Mouse (Mus musculus): ENCODE data around the gene Sp6. TPM values are rescaled to one million over a fixed set of nuclear protein-coding genes. Genes with fewer than 3 reads are reported as not detected.

Sp6 gene
- total and polyA plus RNA-seq, 3 experiments, result 0.11 to 0.21 (median 0.21) TPM

DNA sequence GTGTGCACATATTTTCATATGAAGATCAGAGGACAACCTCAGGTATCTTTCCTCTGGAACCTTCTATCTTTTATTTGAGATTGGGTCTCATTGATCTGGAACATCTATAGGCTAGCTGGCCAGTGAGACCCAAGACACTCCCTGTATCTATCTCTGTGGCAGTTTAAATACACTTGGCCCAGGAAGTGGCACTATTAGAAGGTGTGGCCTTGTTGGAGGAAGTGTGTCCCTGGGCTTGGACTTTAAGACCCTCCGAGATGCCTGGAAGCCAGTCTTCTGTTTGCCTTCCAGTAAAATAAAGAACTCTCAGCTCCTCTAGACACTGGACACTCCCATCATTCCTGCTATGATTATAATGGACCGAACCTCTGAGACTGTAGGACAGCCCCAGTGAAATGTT, 56.6 kb downstream of the Sp6 start:
- no peak overlapping the region for H3K4me3 ChIP-seq
- H3K36me3 ChIP-seq (ENCODE audit: control insufficient read depth, insufficient read depth, low read length), result no peaks in the 10 kb centered on the region
- no peaks in the 10 kb centered on the region for H3K27me3 ChIP-seq (ENCODE audit: control insufficient read depth, insufficient read depth, low read length)
- no peaks in the 10 kb centered on the region for H3K4me1 ChIP-seq (ENCODE audit: control insufficient read depth, insufficient read depth, low read length)
- H3K27ac ChIP-seq, result no peak overlapping the region
- DNase-seq, result no peak
- 81% methylated on average over 2 of the region's 2 CpGs for whole genome bisulfite sequencing
- intact Hi-C loops (cut with DNase I), result loop anchor here (10.0 kb wide), 1 partner anchor 265 kb away; no protein-coding TSS in a partner anchor
- no peak overlapping the region for H3K9ac ChIP-seq (ENCODE audit: low read depth, low read length)
- TF ChIP-seq POLR2A (IDR thresholded peaks at IDR 0.05; ENCODE audit: insufficient read depth, low read depth, low read length) (no peak), CTCF (IDR thresholded peaks at IDR 0.05) (no peak), EP300 (IDR thresholded peaks at IDR 0.05; ENCODE audit: insufficient read depth, low read depth, low read length) (no peak)
- no peaks in the 10 kb centered on the region for H3K79me2 ChIP-seq (replicated peaks; ENCODE audit: control insufficient read depth, insufficient read depth, low read length)

DNA sequence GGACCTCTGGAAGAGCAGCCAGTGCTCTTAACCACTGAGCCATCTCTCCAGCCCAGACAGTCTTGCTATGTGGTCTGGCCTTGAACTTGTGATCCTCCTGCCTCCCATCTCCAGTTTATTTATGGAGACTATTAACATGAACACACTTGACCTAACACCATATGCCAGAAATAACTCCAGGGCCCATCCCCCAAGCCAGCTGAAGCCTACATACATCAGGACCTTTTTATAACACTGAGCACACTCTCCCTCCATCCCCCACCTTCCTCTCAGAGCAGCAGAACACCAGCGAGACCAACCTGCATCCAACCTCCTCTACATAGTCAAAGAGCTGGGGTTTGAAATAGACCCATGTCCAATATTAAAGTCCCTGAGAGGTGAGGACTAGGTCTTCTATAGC, 57.9 kb downstream of the Sp6 start:
- intact Hi-C loops (cut with DNase I), result loop anchor here (10.0 kb wide), 1 partner anchor 264 kb away; no protein-coding TSS in a partner anchor
- TF ChIP-seq POLR2A (IDR thresholded peaks at IDR 0.05; ENCODE audit: insufficient read depth, low read depth, low read length), result no peak
- no peak for TF ChIP-seq CTCF (IDR thresholded peaks at IDR 0.05)
- TF ChIP-seq EP300 (IDR thresholded peaks at IDR 0.05; ENCODE audit: insufficient read depth, low read depth, low read length), result no peak
- H3K36me3 ChIP-seq (ENCODE audit: control insufficient read depth, insufficient read depth, low read length), result no peaks in the 10 kb centered on the region
- DNase-seq, result peak; percentile 17 to 40
- no peaks in the 10 kb centered on the region for H3K27me3 ChIP-seq (ENCODE audit: control insufficient read depth, insufficient read depth, low read length)
- whole genome bisulfite sequencing, result 29% methylated on average over 1 of the region's 1 CpGs
- no peaks in the 10 kb centered on the region for H3K4me1 ChIP-seq (ENCODE audit: control insufficient read depth, insufficient read depth, low read length)
- no peak overlapping the region for H3K27ac ChIP-seq
- no peaks in the 10 kb centered on the region for H3K79me2 ChIP-seq (replicated peaks; ENCODE audit: control insufficient read depth, insufficient read depth, low read length)
- no peak overlapping the region for H3K4me3 ChIP-seq
- H3K9ac ChIP-seq (ENCODE audit: low read depth, low read length), result no peak overlapping the region

DNA sequence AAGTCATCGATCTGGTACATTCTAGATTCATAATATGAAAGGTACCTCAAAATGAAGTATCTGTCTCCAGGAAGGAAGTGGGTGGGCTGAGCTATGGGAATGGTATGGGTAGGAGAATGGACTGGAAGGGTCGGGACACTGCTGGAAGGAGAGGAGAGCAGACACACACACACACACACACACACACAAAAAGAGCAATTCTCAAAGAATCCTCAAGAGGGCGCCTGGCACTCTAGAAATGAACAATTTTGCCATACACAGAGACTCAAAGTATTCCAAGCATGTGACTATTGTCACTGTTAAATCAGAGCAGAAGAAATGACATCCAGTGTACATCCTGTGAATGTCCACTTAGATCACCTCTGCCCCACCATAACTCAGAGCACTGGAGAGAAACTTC, 59.3 kb downstream of the Sp6 start:
- Histone ChIP-seq H3K79me2 (replicated peaks; ENCODE audit: control insufficient read depth, insufficient read depth, low read length) (no peaks in the 10 kb centered on the region), H3K36me3 (ENCODE audit: control insufficient read depth, insufficient read depth, low read length) (no peaks in the 10 kb centered on the region), H3K4me1 (ENCODE audit: control insufficient read depth, insufficient read depth, low read length) (no peaks in the 10 kb centered on the region), H3K27me3 (ENCODE audit: control insufficient read depth, insufficient read depth, low read length) (no peaks in the 10 kb centered on the region), H3K4me3 (no peak overlapping the region), H3K27ac (no peak overlapping the region), H3K9ac (ENCODE audit: low read depth, low read length) (no peak overlapping the region)
- intact Hi-C loops (cut with DNase I), result loop anchor here (1.0 to 10.0 kb wide), 2 partner anchors 106 to 262 kb away; no protein-coding TSS in a partner anchor
- peak in 1 of 2 experiments; percentile 22 for DNase-seq
- TF ChIP-seq POLR2A (IDR thresholded peaks at IDR 0.05; ENCODE audit: insufficient read depth, low read depth, low read length), result no peak
- TF ChIP-seq CTCF (IDR thresholded peaks at IDR 0.05), result peak; percentile 73
- WGBS, result 24% methylated on average over 3 of the region's 3 CpGs

DNA sequence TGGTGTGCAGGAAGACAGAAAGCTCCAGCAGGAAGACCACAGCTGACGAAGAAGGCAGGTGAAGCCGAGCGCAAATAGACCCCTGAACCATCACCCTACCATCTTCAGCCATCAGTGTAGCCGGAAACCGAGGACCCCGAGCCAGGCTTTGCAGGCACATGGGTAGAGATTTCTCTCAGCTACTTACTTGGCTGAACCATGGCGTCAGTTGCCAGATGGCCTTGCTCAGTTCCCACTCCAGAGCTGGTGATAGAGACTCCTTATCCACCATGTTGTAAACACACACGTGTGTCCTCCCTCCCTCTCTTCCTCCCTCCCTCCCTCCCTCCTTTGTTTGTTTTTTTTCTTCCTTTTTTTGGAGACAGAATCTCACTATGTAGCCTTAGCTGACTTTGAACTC, 61.0 kb downstream of the Sp6 start:
- Histone ChIP-seq H3K27ac (no peak overlapping the region), H3K9ac (ENCODE audit: low read depth, low read length) (no peak overlapping the region), H3K4me1 (ENCODE audit: control insufficient read depth, insufficient read depth, low read length) (no peaks in the 10 kb centered on the region), H3K4me3 (no peak overlapping the region), H3K36me3 (ENCODE audit: control insufficient read depth, insufficient read depth, low read length) (no peaks in the 10 kb centered on the region), H3K27me3 (ENCODE audit: control insufficient read depth, insufficient read depth, low read length) (no peaks in the 10 kb centered on the region), H3K79me2 (replicated peaks; ENCODE audit: control insufficient read depth, insufficient read depth, low read length) (no peaks in the 10 kb centered on the region)
- WGBS, result 54% methylated on average over 8 of the region's 8 CpGs
- intact Hi-C loops (cut with DNase I), result loop anchor here (1.0 to 10.0 kb wide), 2 partner anchors 71 to 261 kb away; no protein-coding TSS in a partner anchor
- DNase-seq, result no peak
- TF ChIP-seq POLR2A (IDR thresholded peaks at IDR 0.05; ENCODE audit: insufficient read depth, low read depth, low read length), result no peak

Small RNA genes within 50 kb of the gene (microRNA-seq; reads per million reads assigned to microRNA genes)
- 1.9 to 2.8 reads per million in 2 experiments for gene Mir8103

Other genes with a start within 250 kb of the Sp6 start
- 10 to 100 TPM; 11.6 to 12.5 TPM for gene Snx11, start 235.8 kb upstream of the Sp6 start, total RNA-seq (2021)
- gene Snx11, start 235.8 kb upstream of the Sp6 start, polyA plus RNA-seq (2012; rRNA removed), result 11.1 and 16.2 TPM in 2 replicates
- 10 to 100 TPM; 34.8 to 36.9 TPM for gene Cbx1, start 224.3 kb upstream of the Sp6 start, total RNA-seq (2021)
- gene Cbx1, start 224.3 kb upstream of the Sp6 start, polyA plus RNA-seq (2012; rRNA removed), result 8.4 and 11.1 TPM in 2 replicates
- gene Nfe2l1, start 183.4 kb upstream of the Sp6 start, total RNA-seq (2021), result 100 to 1,000 TPM; 395 to 436 TPM
- gene Nfe2l1, start 183.4 kb upstream of the Sp6 start, polyA plus RNA-seq (2012; rRNA removed), result 397 and 529 TPM in 2 replicates
- gene Copz2, start 163.5 kb upstream of the Sp6 start, total RNA-seq (2021), result 10 to 100 TPM; 35.0 to 36.9 TPM
- gene Copz2, start 163.5 kb upstream of the Sp6 start, polyA plus RNA-seq (2012; rRNA removed), result 55.0 and 76.6 TPM in 2 replicates
- 10 to 100 TPM; 17.4 to 25.2 TPM for gene Cdk5rap3, start 96.9 kb upstream of the Sp6 start, total RNA-seq (2021)
- 13.8 and 17.5 TPM in 2 replicates for gene Cdk5rap3, start 96.9 kb upstream of the Sp6 start, polyA plus RNA-seq (2012; rRNA removed)
- gene Prr15l, start 85.3 kb upstream of the Sp6 start, total RNA-seq (2021), result 1 to 10 TPM in 1 of 2 experiments, under 1 TPM in 1; 0.93 to 2.1 TPM
- 0.70 and 2.5 TPM in 2 replicates for gene Prr15l, start 85.3 kb upstream of the Sp6 start, polyA plus RNA-seq (2012; rRNA removed)
- 10 to 100 TPM; 12.9 to 13.0 TPM for gene Pnpo, start 69.4 kb upstream of the Sp6 start, total RNA-seq (2021)
- gene Pnpo, start 69.4 kb upstream of the Sp6 start, polyA plus RNA-seq (2012; rRNA removed), result 21.3 and 22.0 TPM in 2 replicates
- gene Sp2, start 30.4 kb upstream of the Sp6 start, total RNA-seq (2021), result 10 to 100 TPM; 10.4 to 12.4 TPM
- gene Sp2, start 30.4 kb upstream of the Sp6 start, polyA plus RNA-seq (2012; rRNA removed), result 10.3 and 12.3 TPM in 2 replicates
- 10 to 100 TPM; 12.6 TPM for gene Scrn2, start 16.5 kb downstream of the Sp6 start, total RNA-seq (2021)
- gene Scrn2, start 16.5 kb downstream of the Sp6 start, polyA plus RNA-seq (2012; rRNA removed), result 13.0 and 16.3 TPM in 2 replicates
- gene Lrrc46, start 28.0 kb downstream of the Sp6 start, total RNA-seq (2021), result under 1 TPM in 1 of 2 experiments, not detected in 1; 0.18 TPM
- gene Lrrc46, start 28.0 kb downstream of the Sp6 start, polyA plus RNA-seq (2012; rRNA removed), result 0.50 and 1.0 TPM in 2 replicates
- gene Mrpl10, start 28.2 kb downstream of the Sp6 start, total RNA-seq (2021), result 10 to 100 TPM; 76.4 to 87.2 TPM
- 91.4 and 98.6 TPM in 2 replicates for gene Mrpl10, start 28.2 kb downstream of the Sp6 start, polyA plus RNA-seq (2012; rRNA removed)
- 1 to 10 TPM; 4.1 to 4.4 TPM for gene Osbpl7, start 37.2 kb downstream of the Sp6 start, total RNA-seq (2021)
- gene Osbpl7, start 37.2 kb downstream of the Sp6 start, polyA plus RNA-seq (2012; rRNA removed), result 5.0 and 7.0 TPM in 2 replicates
- gene Tbx21, start 101.9 kb downstream of the Sp6 start, total RNA-seq (2021), result not detected
- 0.15 and 0.45 TPM in 2 replicates for gene Tbx21, start 101.9 kb downstream of the Sp6 start, polyA plus RNA-seq (2012; rRNA removed)
- 10 to 100 TPM; 12.1 to 12.2 TPM for gene Tbkbp1, start 138.1 kb downstream of the Sp6 start, total RNA-seq (2021)
- gene Tbkbp1, start 138.1 kb downstream of the Sp6 start, polyA plus RNA-seq (2012; rRNA removed), result 13.5 and 14.1 TPM in 2 replicates
- 10 to 100 TPM; 71.7 to 80.8 TPM for gene Kpnb1, start 174.5 kb downstream of the Sp6 start, total RNA-seq (2021)
- 22.1 and 43.5 TPM in 2 replicates for gene Kpnb1, start 174.5 kb downstream of the Sp6 start, polyA plus RNA-seq (2012; rRNA removed)

All from heart, adult 2 months (tissue).